Mouse (Mus musculus) hindbrain, postnatal 0 days (tissue): ENCODE results near the gene Tmem247. TPM values are rescaled to one million over a fixed set of nuclear protein-coding genes. Genes with fewer than 3 reads are reported as not detected.

Experiments
- ATAC-seq: fragments of 200-750 bp; cut with Nextera tagmentation; 2 replicates; pipeline ENCODE4 v1.8.0; 2017; ENCODE audit warnings: mild to moderate bottlenecking, moderate TSS enrichment, moderate library complexity
- DNase-seq: peaks from one replicate; pipeline ENCODE4 v3.0.0-alpha.2; 2015; ENCODE audit warnings: low spot score
- H3K27ac ChIP-seq: fragments of 300-500 bp; sonication (generic); 2 replicates; pipeline ENCODE4 v1.5.1; 2014; ENCODE audit warnings: mild to moderate bottlenecking
- H3K27me3 ChIP-seq: fragments of 300-500 bp; sonication (generic); 2 replicates; pipeline ENCODE4 v1.6.1; 2014; ENCODE audit warnings: low read length, mixed read lengths; ENCODE audit not compliant: insufficient read depth
- H3K36me3 ChIP-seq: fragments of 300-500 bp; sonication (generic); 2 replicates; pipeline ENCODE4 v1.6.1; 2014; ENCODE audit warnings: low read length, mixed read lengths; ENCODE audit not compliant: insufficient read depth
- H3K4me1 ChIP-seq: fragments of 300-500 bp; sonication (generic); 2 replicates; pipeline ENCODE4 v1.6.1; 2014; ENCODE audit warnings: antibody characterized with exemption, low read length, mixed read lengths; ENCODE audit not compliant: insufficient read depth
- H3K4me2 ChIP-seq: fragments of 300-500 bp; sonication (generic); 2 replicates; pipeline ENCODE4 v1.6.1; 2014; ENCODE audit warnings: low read depth, mild to moderate bottlenecking, low read length, moderate library complexity, mixed read lengths
- H3K4me3 ChIP-seq: fragments of 300-500 bp; sonication (generic); 2 replicates; pipeline ENCODE4 v1.5.1; 2014; ENCODE audit warnings: low read length
- H3K9ac ChIP-seq: fragments of 300-500 bp; sonication (generic); replicated peaks from 2 replicates; pipeline ENCODE4 v1.6.1; 2014; ENCODE audit warnings: mild to moderate bottlenecking, low read length, moderate library complexity, mixed read lengths
- H3K9me3 ChIP-seq: fragments of 300-500 bp; sonication (generic); 2 replicates; pipeline ENCODE4 v1.6.1; 2016; ENCODE audit warnings: low read length, mixed read lengths
- CTCF ChIP-seq: IDR thresholded peaks from 2 replicates; pipeline ENCODE4 v1.5.1; 2016; ENCODE audit warnings: antibody characterized with exemption, control low read depth, low read depth
- WGBS: fragments of 180-500 bp; shearing (Covaris S2); extraction: QIAGEN DNeasy Blood & Tissue Kit; methylation state at CpG from one replicate; pipeline ENCODE4 v1.1.7; 2014; 5-methylcytosine and 5-hydroxymethylcytosine counted together
- polyA plus RNA-seq: library from polyadenylated mRNA; unstranded; fragments of >200 nt; fragmentation: Nextera tagmentation; extraction: Ambion mirVana; gene quantifications from 2 replicates; pipeline ENCODE4 v1.2.1, GENCODE M21; 2015
- total RNA-seq: library from RNA; depleted of rRNA; stranded (reverse); fragments of >200 nt; gene quantifications from 2 replicates; pipeline ENCODE4 v1.2.3, GENCODE M21; 2014

Tmem247 gene
- total and polyA plus RNA-seq, 2 experiments from 2014 or later, result not detected

DNA sequence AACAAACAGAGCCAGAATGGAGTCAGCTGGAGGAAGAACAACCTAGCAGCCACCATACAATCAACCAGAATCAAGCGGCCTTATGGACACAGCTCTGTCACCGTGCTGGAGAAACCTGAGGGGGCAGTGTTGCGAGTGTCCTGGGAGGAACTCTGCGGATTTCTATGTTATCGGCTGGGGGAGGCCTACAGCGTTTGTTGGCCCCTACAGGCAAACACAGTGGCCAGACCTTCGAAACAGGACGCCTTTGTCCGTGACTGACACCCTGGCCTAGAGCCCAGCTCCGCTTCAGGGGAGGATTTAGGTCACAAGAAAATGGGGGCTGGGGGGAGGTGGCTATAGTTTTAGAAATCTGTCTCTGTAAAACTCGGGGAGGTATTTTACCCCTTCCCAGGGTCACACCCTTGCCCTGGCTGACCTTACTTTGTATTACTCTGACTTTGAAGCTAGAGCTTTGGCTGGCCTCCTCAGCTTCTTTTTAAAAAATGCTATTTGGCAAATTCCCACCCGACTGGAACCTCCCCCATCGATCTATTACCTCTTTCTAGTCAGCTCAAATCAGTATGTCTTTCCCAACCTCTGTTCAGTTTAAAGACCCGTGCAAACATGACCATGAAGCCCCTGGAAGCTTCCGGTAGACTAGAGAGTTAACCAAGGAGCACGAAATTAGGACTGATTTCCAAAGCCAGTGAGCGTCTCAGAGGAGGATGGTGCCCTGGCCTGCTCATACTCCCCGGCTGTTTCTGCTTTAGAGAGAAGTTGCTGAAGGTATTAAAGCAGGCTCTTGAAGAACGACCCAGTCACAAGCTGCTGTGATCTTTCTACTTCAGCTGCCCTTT lies 11.6 kb upstream of the Tmem247 start:
- peaks cover 10% of the 10 kb centered on the region for H3K4me1 ChIP-seq
- ATAC-seq (peak; percentile 77), DNase-seq (peak; percentile 83)
- TF ChIP-seq CTCF, result peak; percentile 77
- no peak overlapping the region for H3K4me3 ChIP-seq
- H3K36me3 ChIP-seq, result no peaks in the 10 kb centered on the region
- H3K27ac ChIP-seq, result peak overlapping the region; percentile 71
- 14% methylated on average over 19 of the region's 19 CpGs for WGBS
- no peaks in the 10 kb centered on the region for H3K27me3 ChIP-seq
- no peak overlapping the region for H3K9ac ChIP-seq
- no peaks in the 10 kb centered on the region for H3K9me3 ChIP-seq
- no peak overlapping the region for H3K4me2 ChIP-seq

GRCm38 (mm10) chr17:86906136-86906461 lies 11.0 kb upstream of the Tmem247 start:
- no peaks in the 10 kb centered on the region for H3K9me3 ChIP-seq
- H3K27me3 ChIP-seq, result no peaks in the 10 kb centered on the region
- H3K9ac ChIP-seq, result no peak overlapping the region
- peaks cover 10% of the 10 kb centered on the region for H3K4me1 ChIP-seq
- ATAC-seq (peak; percentile 51), DNase-seq (peak; percentile 92)
- peak; percentile 98 for TF ChIP-seq CTCF
- H3K4me3 ChIP-seq, result no peak overlapping the region
- WGBS, result under 1% methylated on average over 9 of the region's 9 CpGs
- no peaks in the 10 kb centered on the region for H3K36me3 ChIP-seq
- no peak overlapping the region for H3K4me2 ChIP-seq
- H3K27ac ChIP-seq, result peak overlapping the region; percentile 71

- no peak overlapping the region for H3K4me2 ChIP-seq
- H3K27me3 ChIP-seq, result no peaks in the 10 kb centered on the region
- H3K9me3 ChIP-seq, result no peaks in the 10 kb centered on the region
- H3K4me1 ChIP-seq, result peaks cover 10% of the 10 kb centered on the region
- no peak for DNase-seq
- peak; percentile 32 for TF ChIP-seq CTCF
- no peak for ATAC-seq
- no peak overlapping the region; the same call in 1 of the 2 replicates for H3K27ac ChIP-seq
- no peak overlapping the region for H3K4me3 ChIP-seq
- H3K36me3 ChIP-seq, result no peaks in the 10 kb centered on the region
- no peak overlapping the region for H3K9ac ChIP-seq
- 29% methylated on average over 6 of the region's 6 CpGs for WGBS
Observed at GRCm38 (mm10) chr17:86906601-86907000, 10.5 kb upstream of the Tmem247 start.

- no peak overlapping the region for H3K27ac ChIP-seq
- H3K4me3 ChIP-seq, result no peak overlapping the region
- no peaks in the 10 kb centered on the region for H3K36me3 ChIP-seq
- no peaks in the 10 kb centered on the region for H3K27me3 ChIP-seq
- WGBS, result 66% methylated on average over 3 of the region's 3 CpGs
- H3K9me3 ChIP-seq, result no peaks in the 10 kb centered on the region
- TF ChIP-seq CTCF, result no peak
- H3K9ac ChIP-seq, result no peak overlapping the region
- H3K4me1 ChIP-seq, result peaks cover 10% of the 10 kb centered on the region
- no peak for DNase-seq
- ATAC-seq, result no peak
- H3K4me2 ChIP-seq, result no peak overlapping the region
Observed at GRCm38 (mm10) chr17:86907092-86907491, 10.1 kb upstream of the Tmem247 start.

DNA sequence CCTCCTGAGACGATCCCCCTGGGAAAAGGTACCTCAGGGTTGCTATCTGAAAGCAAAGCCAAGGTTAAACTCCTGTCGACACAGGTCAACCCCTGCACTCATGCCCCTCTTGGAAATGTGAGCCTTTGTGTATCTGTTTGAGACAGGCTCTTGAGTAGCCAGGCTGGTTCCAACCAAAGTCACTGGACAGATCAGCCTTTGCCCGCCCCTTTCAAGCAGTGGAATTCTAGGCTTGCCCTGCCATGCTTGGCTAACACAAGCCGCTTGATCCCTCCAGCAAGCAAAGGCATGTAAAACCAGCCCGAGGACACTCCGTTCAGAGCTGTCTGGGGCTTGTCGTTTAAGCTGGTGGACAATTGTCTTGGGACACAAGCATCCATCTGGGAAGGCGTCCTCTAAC lies 8.8 kb upstream of the Tmem247 start:
- DNase-seq, result no peak
- H3K27me3 ChIP-seq, result no peaks in the 10 kb centered on the region
- H3K9me3 ChIP-seq, result no peaks in the 10 kb centered on the region
- H3K4me3 ChIP-seq, result no peak overlapping the region
- no peaks in the 10 kb centered on the region for H3K36me3 ChIP-seq
- no peak for ATAC-seq
- no peak overlapping the region for H3K4me2 ChIP-seq
- TF ChIP-seq CTCF, result no peak
- no peak overlapping the region for H3K27ac ChIP-seq
- no peak overlapping the region for H3K9ac ChIP-seq
- peaks cover 7% of the 10 kb centered on the region for H3K4me1 ChIP-seq
- 76% methylated on average over 8 of the region's 8 CpGs for WGBS

DNA sequence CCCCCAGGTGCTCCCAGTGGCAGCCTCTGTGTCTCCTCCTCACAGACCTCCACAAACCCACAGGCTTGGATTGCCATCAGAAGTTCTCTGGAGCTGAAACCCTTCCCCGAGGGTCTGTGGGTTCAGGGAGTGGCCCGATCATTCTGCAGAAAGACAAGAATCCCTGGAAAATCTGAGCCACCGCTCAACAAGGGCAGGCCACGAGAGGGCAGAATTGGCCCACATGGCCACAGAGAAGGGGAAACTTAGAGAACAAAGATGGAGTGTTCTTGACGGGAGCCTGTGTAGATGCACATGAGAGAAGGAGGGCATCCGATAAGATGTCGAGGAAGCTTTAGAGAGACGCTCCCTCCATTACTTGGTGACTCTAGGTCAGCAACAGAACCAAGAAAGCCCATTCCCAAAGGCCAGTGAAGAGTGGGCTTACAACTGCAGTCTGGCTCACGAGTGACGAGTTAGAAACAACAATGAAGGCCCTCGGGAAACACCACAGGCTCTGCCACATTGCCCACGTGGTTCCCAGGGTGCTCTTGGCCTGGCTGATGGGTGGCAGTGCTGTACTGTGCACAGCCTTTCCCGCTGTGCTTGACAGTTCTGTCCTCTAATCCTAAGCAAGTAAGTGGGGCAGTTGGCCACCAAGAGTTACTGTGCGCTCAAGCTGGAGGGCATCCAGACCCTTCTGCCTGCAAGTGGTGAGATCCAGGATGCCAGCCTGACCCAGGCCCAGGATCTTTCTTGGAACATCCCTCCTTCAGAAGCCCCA lies 7.2 kb upstream of the Tmem247 start:
- no peak overlapping the region for H3K9ac ChIP-seq
- peaks cover 3% of the 10 kb centered on the region for H3K4me1 ChIP-seq
- TF ChIP-seq CTCF, result peak; percentile 85
- no peak overlapping the region for H3K4me3 ChIP-seq
- no peaks in the 10 kb centered on the region for H3K36me3 ChIP-seq
- DNase-seq (peak; percentile 74), ATAC-seq (peak; percentile 65)
- H3K27ac ChIP-seq, result no peak overlapping the region
- WGBS, result 59% methylated on average over 14 of the region's 14 CpGs
- H3K9me3 ChIP-seq, result no peaks in the 10 kb centered on the region
- no peak overlapping the region for H3K4me2 ChIP-seq
- no peaks in the 10 kb centered on the region for H3K27me3 ChIP-seq
